Mouse (Mus musculus) bone marrow macrophage, adult 2 months (primary cell): Measurements from ENCODE around the gene Zmpste24.

Experiments used
- CTCF ChIP-seq: IDR thresholded peaks from 2 replicates; pipeline ENCODE4 v1.5.1; 2012; ENCODE audit warnings: low read depth, mild to moderate bottlenecking, low read length, moderate library complexity
- POLR2A ChIP-seq: IDR thresholded peaks from 2 replicates; pipeline ENCODE4 v1.6.1; 2012; ENCODE audit warnings: mild to moderate bottlenecking, low read depth, low read length, borderline replicate concordance

GRCm38 (mm10) chr4:121051863-121052262 is 46.2 kb downstream of the Zmpste24 start:
- no peak for TF ChIP-seq CTCF
- TF ChIP-seq POLR2A, result no peak
